Mouse (Mus musculus): ENCODE measurements around the gene Vwa8. TPM values are rescaled to one million over a fixed set of nuclear protein-coding genes. Genes with fewer than 3 reads are reported as not detected.

Vwa8 gene
- total RNA-seq, 1 experiment: 9.8 TPM

DNA sequence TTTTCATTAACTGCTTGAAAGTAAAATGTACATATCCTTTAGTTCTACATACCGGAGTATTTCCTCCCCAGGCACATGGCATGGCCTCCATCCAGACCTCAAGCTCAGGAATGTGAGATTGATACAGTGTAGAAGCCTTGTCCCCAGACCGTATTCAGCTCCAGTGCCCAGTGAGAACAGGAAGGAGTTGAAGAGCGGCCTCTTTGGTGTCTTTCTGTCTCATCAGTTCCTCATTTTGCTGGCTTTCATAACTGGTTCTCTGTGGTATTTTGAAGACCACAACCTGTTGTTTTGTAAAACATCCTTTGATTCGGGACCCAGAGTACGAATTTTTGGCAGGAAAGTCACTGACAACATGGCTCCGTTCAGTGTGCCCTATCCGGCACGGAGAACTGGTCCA, 274.6 kb downstream of the Vwa8 start:
- in situ Hi-C loops (cut with MboI; ENCODE audit: low sequenced_read_pairs in 2 of 2, unreplicated experiment in 2 of 2): loop anchor here in 1 of 2 experiments (25.0 kb wide), 1 partner anchor 461 kb away; no protein-coding TSS in a partner anchor

GRCm38 (mm10) chr14:79124643-79125042, 275.8 kb downstream of the Vwa8 start:
- H3K4me1 ChIP-seq (ENCODE audit: control insufficient read depth in 2 of 2, insufficient read depth in 2 of 2, low read length in 2 of 2, poor library complexity in 1 of 2): peaks cover 0 to 2% of the 10 kb centered on the region in 2 experiments; a peak in 1 of 4 replicates
- no peak for TF ChIP-seq HCFC1 (IDR thresholded peaks at IDR 0.05; ENCODE audit: borderline replicate concordance, insufficient read depth, low read length)
- TF ChIP-seq ZC3H11A (IDR thresholded peaks at IDR 0.05; ENCODE audit: borderline replicate concordance, low read depth, low read length): peak; percentile 42; the same call in 1 of the 2 replicates
- no peak for DNase-seq (ENCODE audit: low read depth, low spot score)
- H3K4me3 ChIP-seq (ENCODE audit: insufficient read depth in 1 of 2, low read depth in 1 of 2, low read length in 2 of 2, poor library complexity in 1 of 2, severe bottlenecking in 1 of 2): no peak overlapping the region
- no peak overlapping the region for H3K27ac ChIP-seq (ENCODE audit: insufficient read depth, low read depth, low read length, poor library complexity, severe bottlenecking)
- no peaks in the 10 kb centered on the region for H3K36me3 ChIP-seq (ENCODE audit: control insufficient read depth, insufficient read depth, low read length, poor library complexity, severe bottlenecking)
- in situ Hi-C loops (cut with MboI; ENCODE audit: low sequenced_read_pairs in 2 of 2, unreplicated experiment in 2 of 2): loop anchor here (25.0 kb wide), 2 partner anchors 188 to 462 kb away; partner anchors contain the start of gene Rgcc (in 2 of the 2)
- H3K9ac ChIP-seq (ENCODE audit: insufficient read depth, low read depth, low read length, poor library complexity, severe bottlenecking): no peak overlapping the region
- no peaks in the 10 kb centered on the region for H3K9me3 ChIP-seq (ENCODE audit: control insufficient read depth, insufficient read depth, low read depth, low read length)

More for the DNA sequence above, 274.6 kb downstream of the Vwa8 start:
- TF ChIP-seq MAFK (IDR thresholded peaks at IDR 0.05; ENCODE audit: insufficient read depth, low read depth, low read length) (no peak), ZC3H11A (IDR thresholded peaks at IDR 0.05; ENCODE audit: borderline replicate concordance, low read depth, low read length) (no peak), HCFC1 (IDR thresholded peaks at IDR 0.05; ENCODE audit: borderline replicate concordance, insufficient read depth, low read length) (no peak), ZNF384 (IDR thresholded peaks at IDR 0.05; ENCODE audit: low read depth, low read length) (no peak), CHD2 (IDR thresholded peaks at IDR 0.05; ENCODE audit: low read depth, low read length) (no peak)
- Histone ChIP-seq H3K27ac (ENCODE audit: insufficient read depth, low read depth, low read length, poor library complexity, severe bottlenecking) (no peak overlapping the region), H3K9me3 (ENCODE audit: control insufficient read depth, insufficient read depth, low read depth, low read length) (no peaks in the 10 kb centered on the region), H3K4me1 (ENCODE audit: control insufficient read depth in 2 of 2, insufficient read depth in 2 of 2, low read length in 2 of 2, poor library complexity in 1 of 2) (peaks cover 0 to 2% of the 10 kb centered on the region in 2 experiments; a peak in 1 of 4 replicates), H3K4me3 (ENCODE audit: insufficient read depth in 1 of 2, low read depth in 1 of 2, low read length in 2 of 2, poor library complexity in 1 of 2, severe bottlenecking in 1 of 2) (no peak overlapping the region), H3K36me3 (ENCODE audit: control insufficient read depth, insufficient read depth, low read length, poor library complexity, severe bottlenecking) (no peaks in the 10 kb centered on the region), H3K9ac (ENCODE audit: insufficient read depth, low read depth, low read length, poor library complexity, severe bottlenecking) (no peak overlapping the region)
- no peak for DNase-seq (ENCODE audit: low read depth, low spot score)

GRCm38 (mm10) chr14:79126176-79126575, 277.3 kb downstream of the Vwa8 start:
- Histone ChIP-seq H3K9me3 (ENCODE audit: control insufficient read depth, insufficient read depth, low read depth, low read length) (no peaks in the 10 kb centered on the region), H3K4me1 (ENCODE audit: control insufficient read depth in 2 of 2, insufficient read depth in 2 of 2, low read length in 2 of 2, poor library complexity in 1 of 2) (no peaks in the 10 kb centered on the region; a peak in 1 of 4 replicates), H3K36me3 (ENCODE audit: control insufficient read depth, insufficient read depth, low read length, poor library complexity, severe bottlenecking) (no peaks in the 10 kb centered on the region), H3K9ac (ENCODE audit: insufficient read depth, low read depth, low read length, poor library complexity, severe bottlenecking) (no peak overlapping the region), H3K4me3 (ENCODE audit: insufficient read depth in 1 of 2, low read depth in 1 of 2, low read length in 2 of 2, poor library complexity in 1 of 2, severe bottlenecking in 1 of 2) (no peak overlapping the region), H3K27ac (ENCODE audit: insufficient read depth, low read depth, low read length, poor library complexity, severe bottlenecking) (no peak overlapping the region)
- TF ChIP-seq ZNF384 (IDR thresholded peaks at IDR 0.05; ENCODE audit: low read depth, low read length): no peak
- no peak for TF ChIP-seq MAFK (IDR thresholded peaks at IDR 0.05; ENCODE audit: insufficient read depth, low read depth, low read length)
- no peak for TF ChIP-seq ZC3H11A (IDR thresholded peaks at IDR 0.05; ENCODE audit: borderline replicate concordance, low read depth, low read length)
- DNase-seq (ENCODE audit: low read depth, low spot score): no peak
- in situ Hi-C loops (cut with MboI; ENCODE audit: low sequenced_read_pairs in 2 of 2, unreplicated experiment in 2 of 2): loop anchor here (25.0 kb wide), 1 partner anchor 186 kb away; the partner anchor contains the start of gene Rgcc (in 2 of the 2)

GRCm38 (mm10) chr14:79134891-79135334, 286.1 kb downstream of the Vwa8 start:
- in situ Hi-C loops (cut with MboI; ENCODE audit: low sequenced_read_pairs in 2 of 2, unreplicated experiment in 2 of 2): loop anchor here (25.0 kb wide), 1 partner anchor 177 kb away; the partner anchor contains the start of gene Rgcc (in 2 of the 2)
- H3K4me3 ChIP-seq (ENCODE audit: insufficient read depth in 1 of 2, low read depth in 1 of 2, low read length in 2 of 2, poor library complexity in 1 of 2, severe bottlenecking in 1 of 2): no peak overlapping the region
- no peak for DNase-seq (ENCODE audit: low read depth, low spot score)
- no peaks in the 10 kb centered on the region for H3K36me3 ChIP-seq (ENCODE audit: control insufficient read depth, insufficient read depth, low read length, poor library complexity, severe bottlenecking)
- H3K9me3 ChIP-seq (ENCODE audit: control insufficient read depth, insufficient read depth, low read depth, low read length): no peaks in the 10 kb centered on the region
- TF ChIP-seq CHD2 (IDR thresholded peaks at IDR 0.05; ENCODE audit: low read depth, low read length) (no peak), ZNF384 (IDR thresholded peaks at IDR 0.05; ENCODE audit: low read depth, low read length) (no peak), ZC3H11A (IDR thresholded peaks at IDR 0.05; ENCODE audit: borderline replicate concordance, low read depth, low read length) (no peak), MAFK (IDR thresholded peaks at IDR 0.05; ENCODE audit: insufficient read depth, low read depth, low read length) (no peak), HCFC1 (IDR thresholded peaks at IDR 0.05; ENCODE audit: borderline replicate concordance, insufficient read depth, low read length) (no peak)
- H3K4me1 ChIP-seq (ENCODE audit: control insufficient read depth in 2 of 2, insufficient read depth in 2 of 2, low read length in 2 of 2, poor library complexity in 1 of 2): no peaks in the 10 kb centered on the region
- peak overlapping the region; percentile 54; the same call in 1 of the 2 replicates for H3K27ac ChIP-seq (ENCODE audit: insufficient read depth, low read depth, low read length, poor library complexity, severe bottlenecking)
- no peak overlapping the region for H3K9ac ChIP-seq (ENCODE audit: insufficient read depth, low read depth, low read length, poor library complexity, severe bottlenecking)

GRCm38 (mm10) chr14:79135441-79135840, 286.6 kb downstream of the Vwa8 start:
- no peak overlapping the region for H3K27ac ChIP-seq (ENCODE audit: insufficient read depth, low read depth, low read length, poor library complexity, severe bottlenecking)
- no peak overlapping the region for H3K9ac ChIP-seq (ENCODE audit: insufficient read depth, low read depth, low read length, poor library complexity, severe bottlenecking)
- no peak overlapping the region for H3K4me3 ChIP-seq (ENCODE audit: insufficient read depth in 1 of 2, low read depth in 1 of 2, low read length in 2 of 2, poor library complexity in 1 of 2, severe bottlenecking in 1 of 2)
- DNase-seq (ENCODE audit: low read depth, low spot score): no peak
- H3K9me3 ChIP-seq (ENCODE audit: control insufficient read depth, insufficient read depth, low read depth, low read length): no peaks in the 10 kb centered on the region
- H3K4me1 ChIP-seq (ENCODE audit: control insufficient read depth in 2 of 2, insufficient read depth in 2 of 2, low read length in 2 of 2, poor library complexity in 1 of 2): no peaks in the 10 kb centered on the region
- H3K36me3 ChIP-seq (ENCODE audit: control insufficient read depth, insufficient read depth, low read length, poor library complexity, severe bottlenecking): no peaks in the 10 kb centered on the region
- in situ Hi-C loops (cut with MboI; ENCODE audit: low sequenced_read_pairs in 2 of 2, unreplicated experiment in 2 of 2): loop anchor here (25.0 kb wide), 1 partner anchor 177 kb away; the partner anchor contains the start of gene Rgcc (in 2 of the 2)
- TF ChIP-seq MAFK (IDR thresholded peaks at IDR 0.05; ENCODE audit: insufficient read depth, low read depth, low read length): no peak
- TF ChIP-seq ZC3H11A (IDR thresholded peaks at IDR 0.05; ENCODE audit: borderline replicate concordance, low read depth, low read length): no peak
- no peak for TF ChIP-seq CHD2 (IDR thresholded peaks at IDR 0.05; ENCODE audit: low read depth, low read length)
- TF ChIP-seq ZNF384 (IDR thresholded peaks at IDR 0.05; ENCODE audit: low read depth, low read length): no peak
- TF ChIP-seq HCFC1 (IDR thresholded peaks at IDR 0.05; ENCODE audit: borderline replicate concordance, insufficient read depth, low read length): no peak

All from ES-E14 (cell line).